Mouse (Mus musculus) forebrain, embryonic 16.5 days (tissue): Measurements from ENCODE around the gene Olfr789. TPM values are rescaled to one million over a fixed set of nuclear protein-coding genes. Genes with fewer than 3 reads are reported as not detected.

Source experiments
- ATAC-seq: fragments of 200-750 bp; cut with Nextera tagmentation; 2 replicates; pipeline ENCODE4 v1.8.0; 2017; ENCODE audit warnings: mild to moderate bottlenecking, moderate library complexity
- H3K27ac ChIP-seq: fragments of 300-500 bp; sonication (generic); 2 replicates; pipeline ENCODE4 v1.5.1; 2014; ENCODE audit warnings: low read length, control low read depth
- H3K27me3 ChIP-seq: fragments of 300-500 bp; sonication (generic); replicated peaks from 2 replicates; pipeline ENCODE4 v1.6.1; 2014; ENCODE audit warnings: low read length; ENCODE audit not compliant: control insufficient read depth, insufficient read depth
- H3K36me3 ChIP-seq: fragments of 300-500 bp; sonication (generic); 2 replicates; pipeline ENCODE4 v1.6.1; 2014; ENCODE audit not compliant: control insufficient read depth, insufficient read depth
- H3K4me1 ChIP-seq: fragments of 300-500 bp; sonication (generic); replicated peaks from 2 replicates; pipeline ENCODE4 v1.6.1; 2014; ENCODE audit warnings: low read length; ENCODE audit not compliant: control insufficient read depth, insufficient read depth
- H3K4me2 ChIP-seq: fragments of 300-500 bp; sonication (generic); 2 replicates; pipeline ENCODE4 v1.6.1; 2014; ENCODE audit warnings: mild to moderate bottlenecking, low read length, control low read depth
- H3K4me3 ChIP-seq: fragments of 300-500 bp; sonication (generic); replicated peaks from 2 replicates; pipeline ENCODE4 v1.5.1; 2014; ENCODE audit warnings: mild to moderate bottlenecking, low read length, control low read depth
- H3K9ac ChIP-seq: fragments of 300-500 bp; sonication (generic); replicated peaks from 2 replicates; pipeline ENCODE4 v1.6.1; 2014; ENCODE audit warnings: low read depth, low read length, control low read depth
- H3K9me3 ChIP-seq: fragments of 300-500 bp; sonication (generic); 2 replicates; pipeline ENCODE4 v1.6.1; 2016; ENCODE audit warnings: low read length; ENCODE audit not compliant: control insufficient read depth
- WGBS: fragments of 180-500 bp; shearing (Covaris S2); extraction: QIAGEN DNeasy Blood & Tissue Kit; methylation state at CpG from one replicate; pipeline ENCODE4 v1.1.7; 2014; 5-methylcytosine and 5-hydroxymethylcytosine counted together
- polyA plus RNA-seq: library from polyadenylated mRNA; unstranded; fragments of >200 nt; fragmentation: Nextera tagmentation; extraction: Ambion mirVana; gene quantifications from 2 replicates; pipeline ENCODE4 v1.2.1, GENCODE M21; 2015

Gene Olfr789
- not detected in 2 replicates for polyA plus RNA-seq

- H3K27ac ChIP-seq: no peak within 1 kb of the TSS
- 64% methylated on average over 2 of the region's 2 CpGs for WGBS
- ATAC-seq: no peak
- H3K4me3 ChIP-seq: no peak within 1 kb of the TSS
- no peaks in the 10 kb centered on the region for H3K27me3 ChIP-seq
- no peaks in the 10 kb centered on the region for H3K9me3 ChIP-seq
- H3K4me2 ChIP-seq: no peak within 1 kb of the TSS
- H3K9ac ChIP-seq: no peak within 1 kb of the TSS
- H3K36me3 ChIP-seq: no peaks in the 10 kb centered on the region
- no peaks in the 10 kb centered on the region for H3K4me1 ChIP-seq
These were observed at the start of gene Olfr789 for GRCm38 (mm10) chr10:129484452-129484851. Gene Olfr789 (plus strand): TSS chr10:129484752.

GRCm38 (mm10) chr10:129461562-129461961 is 23.0 kb upstream of the Olfr789 start, which contains the start of gene Olfr787:
Gene Olfr787 (plus strand): TSS chr10:129461862.
- Histone ChIP-seq H3K9me3 (no peaks in the 10 kb centered on the region), H3K27me3 (no peaks in the 10 kb centered on the region), H3K4me1 (no peaks in the 10 kb centered on the region), H3K36me3 (no peaks in the 10 kb centered on the region), H3K27ac (no peak within 1 kb of the TSS), H3K9ac (no peak within 1 kb of the TSS), H3K4me2 (no peak within 1 kb of the TSS), H3K4me3 (no peak within 1 kb of the TSS)
- WGBS: 88% methylated on average over 3 of the region's 3 CpGs
- ATAC-seq: no peak

GRCm38 (mm10) chr10:129470698-129471097 is 13.9 kb upstream of the Olfr789 start, which contains the start of gene Olfr788:
Gene Olfr788 (plus strand): TSS chr10:129470998.
- ATAC-seq: no peak

GRCm38 (mm10) chr10:129473256-129473655 is 11.3 kb upstream of the Olfr789 start:
- H3K9me3 ChIP-seq: no peaks in the 10 kb centered on the region
- H3K27me3 ChIP-seq: no peaks in the 10 kb centered on the region
- ATAC-seq: no peak
- no peak overlapping the region for H3K4me2 ChIP-seq
- no peaks in the 10 kb centered on the region for H3K4me1 ChIP-seq
- no peak overlapping the region for H3K9ac ChIP-seq
- no peak overlapping the region for H3K4me3 ChIP-seq
- H3K36me3 ChIP-seq: no peaks in the 10 kb centered on the region
- WGBS: 30% methylated on average over 2 of the region's 2 CpGs
- H3K27ac ChIP-seq: no peak overlapping the region

More at GRCm38 (mm10) chr10:129470698-129471097, 13.9 kb upstream of the Olfr789 start, which contains the start of gene Olfr788:
- H3K27me3 ChIP-seq: no peaks in the 10 kb centered on the region
- no peaks in the 10 kb centered on the region for H3K4me1 ChIP-seq
- no peak within 1 kb of the TSS for H3K4me2 ChIP-seq
- H3K9me3 ChIP-seq: no peaks in the 10 kb centered on the region
- H3K9ac ChIP-seq: no peak within 1 kb of the TSS
- no peak within 1 kb of the TSS for H3K4me3 ChIP-seq
- H3K27ac ChIP-seq: no peak within 1 kb of the TSS
- no peaks in the 10 kb centered on the region for H3K36me3 ChIP-seq

- no peaks in the 10 kb centered on the region for H3K36me3 ChIP-seq
- ATAC-seq: no peak
- H3K9me3 ChIP-seq: no peaks in the 10 kb centered on the region
- no peak overlapping the region for H3K4me3 ChIP-seq
- H3K9ac ChIP-seq: no peak overlapping the region
- H3K4me2 ChIP-seq: no peak overlapping the region
- no peak overlapping the region for H3K27ac ChIP-seq
- no peaks in the 10 kb centered on the region for H3K4me1 ChIP-seq
- no peaks in the 10 kb centered on the region for H3K27me3 ChIP-seq
These were observed 10.8 kb upstream of the Olfr789 start for GRCm38 (mm10) chr10:129473723-129474122.

GRCm38 (mm10) chr10:129490101-129490500 is 5.5 kb downstream of the Olfr789 start:
- no peaks in the 10 kb centered on the region for H3K4me1 ChIP-seq
- no peaks in the 10 kb centered on the region for H3K27me3 ChIP-seq
- whole genome bisulfite sequencing: 80% methylated on average over 2 of the region's 2 CpGs
- no peak overlapping the region for H3K4me3 ChIP-seq
- no peaks in the 10 kb centered on the region for H3K36me3 ChIP-seq
- H3K27ac ChIP-seq: no peak overlapping the region
- no peaks in the 10 kb centered on the region for H3K9me3 ChIP-seq
- H3K4me2 ChIP-seq: no peak overlapping the region
- no peak for ATAC-seq
- H3K9ac ChIP-seq: no peak overlapping the region

GRCm38 (mm10) chr10:129498192-129498591 is 13.6 kb downstream of the Olfr789 start, which contains the start of gene Olfr790:
Gene Olfr790 (plus strand): TSS chr10:129498492.
- ATAC-seq: no peak
- Histone ChIP-seq H3K27me3 (no peaks in the 10 kb centered on the region), H3K9me3 (no peaks in the 10 kb centered on the region), H3K9ac (no peak within 1 kb of the TSS), H3K4me1 (no peaks in the 10 kb centered on the region), H3K4me2 (no peak within 1 kb of the TSS), H3K4me3 (no peak within 1 kb of the TSS), H3K27ac (no peak within 1 kb of the TSS), H3K36me3 (no peaks in the 10 kb centered on the region)

- ATAC-seq: no peak
- WGBS: 77% methylated on average over 3 of the region's 3 CpGs
These were observed 36.9 kb downstream of the Olfr789 start, which contains the start of gene Olfr791 for GRCm38 (mm10) chr10:129521492-129521891. Gene Olfr791 (plus strand): TSS chr10:129521792.

GRCm38 (mm10) chr10:129538862-129539261 is 54.3 kb downstream of the Olfr789 start, which contains the start of gene Olfr792:
Gene Olfr792 (plus strand): TSS chr10:129539162.
- Histone ChIP-seq H3K27ac (no peak within 1 kb of the TSS), H3K4me2 (no peak within 1 kb of the TSS), H3K4me1 (no peaks in the 10 kb centered on the region), H3K27me3 (no peaks in the 10 kb centered on the region), H3K4me3 (no peak within 1 kb of the TSS), H3K9me3 (peaks cover under 1% of the 10 kb centered on the region; the same call in 1 of the 2 replicates), H3K36me3 (no peaks in the 10 kb centered on the region), H3K9ac (no peak within 1 kb of the TSS)
- 91% methylated on average over 1 of the region's 1 CpGs for WGBS
- no peak for ATAC-seq

More at GRCm38 (mm10) chr10:129521492-129521891, 36.9 kb downstream of the Olfr789 start, which contains the start of gene Olfr791:
- Histone ChIP-seq H3K9me3 (no peaks in the 10 kb centered on the region), H3K4me1 (no peaks in the 10 kb centered on the region), H3K27ac (no peak within 1 kb of the TSS), H3K36me3 (no peaks in the 10 kb centered on the region), H3K4me3 (no peak within 1 kb of the TSS), H3K4me2 (no peak within 1 kb of the TSS), H3K27me3 (no peaks in the 10 kb centered on the region), H3K9ac (no peak within 1 kb of the TSS)
